Mouse (Mus musculus) hindbrain, embryonic 11.5 days (tissue): ENCODE results near the gene Ap1g1. TPM values are rescaled to one million over a fixed set of nuclear protein-coding genes. Genes with fewer than 3 reads are reported as not detected.

Experiments used
- ATAC-seq: fragments of 200-750 bp; cut with Nextera tagmentation; 2 replicates; pipeline ENCODE4 v1.8.0; 2017; ENCODE audit warnings: mild to moderate bottlenecking, moderate TSS enrichment, moderate library complexity; ENCODE audit not compliant: low FRiP score
- DNase-seq: peaks from one replicate; pipeline ENCODE4 v3.0.0-alpha.2; 2015; ENCODE audit warnings: low spot score
- H3K27ac ChIP-seq: fragments of 300-500 bp; sonication (generic); 2 replicates; pipeline ENCODE4 v1.5.1; 2014; ENCODE audit warnings: mild to moderate bottlenecking, low read depth, low read length
- H3K27me3 ChIP-seq: fragments of 300-500 bp; sonication (generic); 2 replicates; pipeline ENCODE4 v1.6.1; 2014; ENCODE audit warnings: mild to moderate bottlenecking, low read length, moderate library complexity, mixed read lengths; ENCODE audit not compliant: control insufficient read depth, insufficient read depth
- H3K36me3 ChIP-seq: fragments of 300-500 bp; sonication (generic); 2 replicates; pipeline ENCODE4 v1.6.1; 2014; ENCODE audit warnings: mild to moderate bottlenecking, low read length, moderate library complexity, mixed read lengths; ENCODE audit not compliant: control insufficient read depth, insufficient read depth
- H3K4me1 ChIP-seq: fragments of 300-500 bp; sonication (generic); replicated peaks from 2 replicates; pipeline ENCODE4 v1.6.1; 2014; ENCODE audit warnings: low read length, mixed read lengths; ENCODE audit not compliant: control insufficient read depth, insufficient read depth
- H3K4me2 ChIP-seq: fragments of 300-500 bp; sonication (generic); replicated peaks from 2 replicates; pipeline ENCODE4 v1.6.1; 2014; ENCODE audit warnings: mild to moderate bottlenecking, low read depth, low read length
- H3K4me3 ChIP-seq: fragments of 300-500 bp; sonication (generic); 2 replicates; pipeline ENCODE4 v1.5.1; 2014; ENCODE audit warnings: low read depth, low read length
- H3K9ac ChIP-seq: fragments of 300-500 bp; sonication (generic); 2 replicates; pipeline ENCODE4 v1.6.1; 2014; ENCODE audit warnings: low read depth, low read length
- H3K9me3 ChIP-seq: fragments of 300-500 bp; sonication (generic); 2 replicates; pipeline ENCODE4 v1.6.1; 2016; ENCODE audit warnings: low read length; ENCODE audit not compliant: control insufficient read depth
- WGBS: fragments of 180-500 bp; shearing (Covaris S2); extraction: QIAGEN DNeasy Blood & Tissue Kit; methylation state at CpG from one replicate; pipeline ENCODE4 v1.1.7; 2014; 5-methylcytosine and 5-hydroxymethylcytosine counted together
- polyA plus RNA-seq: library from polyadenylated mRNA; unstranded; fragments of >200 nt; fragmentation: Nextera tagmentation; extraction: Ambion mirVana; gene quantifications from 2 replicates; pipeline ENCODE4 v1.2.1, GENCODE M21; 2014

Gene Ap1g1
- polyA plus RNA-seq, 1 experiment from 2014 or later, result 33.8 TPM

GRCm38 (mm10) chr8:109800325-109800724 lies 22.0 kb downstream of the Ap1g1 start:
- H3K9me3 ChIP-seq, result no peaks in the 10 kb centered on the region
- ATAC-seq (no peak), DNase-seq (no peak)
- 92% methylated on average over 2 of the region's 2 CpGs for WGBS
- H3K36me3 ChIP-seq, result no peaks in the 10 kb centered on the region
- H3K4me3 ChIP-seq, result no peak overlapping the region
- no peak overlapping the region for H3K4me2 ChIP-seq
- no peaks in the 10 kb centered on the region for H3K27me3 ChIP-seq
- no peak overlapping the region for H3K9ac ChIP-seq
- no peak overlapping the region for H3K27ac ChIP-seq
- H3K4me1 ChIP-seq, result no peaks in the 10 kb centered on the region

GRCm38 (mm10) chr8:109803211-109803610 lies 24.9 kb downstream of the Ap1g1 start:
- Histone ChIP-seq H3K4me1 (no peaks in the 10 kb centered on the region), H3K4me3 (no peak overlapping the region), H3K4me2 (no peak overlapping the region), H3K27ac (no peak overlapping the region), H3K9me3 (no peaks in the 10 kb centered on the region), H3K27me3 (no peaks in the 10 kb centered on the region), H3K9ac (no peak overlapping the region), H3K36me3 (no peaks in the 10 kb centered on the region)
- DNase-seq, result no peak
- no peak for ATAC-seq
- WGBS, result 98% methylated on average over 3 of the region's 3 CpGs

- no peaks in the 10 kb centered on the region for H3K36me3 ChIP-seq
- no peak for DNase-seq
- H3K9ac ChIP-seq, result no peak overlapping the region
- H3K9me3 ChIP-seq, result no peaks in the 10 kb centered on the region
- no peaks in the 10 kb centered on the region for H3K4me1 ChIP-seq
- H3K4me2 ChIP-seq, result no peak overlapping the region
- no peak for ATAC-seq
- 97% methylated on average over 3 of the region's 3 CpGs for WGBS
- no peak overlapping the region for H3K27ac ChIP-seq
- H3K4me3 ChIP-seq, result no peak overlapping the region
- no peaks in the 10 kb centered on the region for H3K27me3 ChIP-seq
Observed at GRCm38 (mm10) chr8:109803801-109804200, 25.4 kb downstream of the Ap1g1 start.

GRCm38 (mm10) chr8:109806522-109806921 lies 28.2 kb downstream of the Ap1g1 start:
- Histone ChIP-seq H3K9me3 (no peaks in the 10 kb centered on the region), H3K27me3 (no peaks in the 10 kb centered on the region), H3K27ac (no peak overlapping the region), H3K4me3 (no peak overlapping the region), H3K4me2 (no peak overlapping the region), H3K36me3 (no peaks in the 10 kb centered on the region), H3K9ac (no peak overlapping the region), H3K4me1 (no peaks in the 10 kb centered on the region)
- no peak for ATAC-seq
- no peak for DNase-seq
- WGBS, result 94% methylated on average over 3 of the region's 3 CpGs

- DNase-seq, result no peak
Observed at GRCm38 (mm10) chr8:109807401-109808119, 29.2 kb downstream of the Ap1g1 start.

GRCm38 (mm10) chr8:109808120-109808447 lies 29.7 kb downstream of the Ap1g1 start:
- Histone ChIP-seq H3K4me1 (no peaks in the 10 kb centered on the region), H3K36me3 (no peaks in the 10 kb centered on the region), H3K9me3 (no peaks in the 10 kb centered on the region), H3K27me3 (no peaks in the 10 kb centered on the region), H3K27ac (no peak overlapping the region), H3K9ac (no peak overlapping the region), H3K4me3 (no peak overlapping the region), H3K4me2 (no peak overlapping the region)
- DNase-seq, result no peak
- no peak for ATAC-seq

More at GRCm38 (mm10) chr8:109807401-109808119, 29.2 kb downstream of the Ap1g1 start:
- H3K4me2 ChIP-seq, result no peak overlapping the region
- WGBS, result 82% methylated on average over 7 of the region's 7 CpGs
- H3K9me3 ChIP-seq, result no peaks in the 10 kb centered on the region
- ATAC-seq, result no peak
- H3K4me3 ChIP-seq, result no peak overlapping the region
- H3K27me3 ChIP-seq, result no peaks in the 10 kb centered on the region
- no peak overlapping the region for H3K9ac ChIP-seq
- no peaks in the 10 kb centered on the region for H3K4me1 ChIP-seq
- no peak overlapping the region for H3K27ac ChIP-seq
- H3K36me3 ChIP-seq, result no peaks in the 10 kb centered on the region

GRCm38 (mm10) chr8:109810434-109810833 lies 32.1 kb downstream of the Ap1g1 start:
- no peak overlapping the region for H3K9ac ChIP-seq
- no peak overlapping the region for H3K4me2 ChIP-seq
- H3K9me3 ChIP-seq, result no peaks in the 10 kb centered on the region
- DNase-seq, result no peak
- 86% methylated on average over 3 of the region's 3 CpGs for WGBS
- ATAC-seq, result no peak
- no peak overlapping the region for H3K4me3 ChIP-seq
- no peaks in the 10 kb centered on the region for H3K4me1 ChIP-seq
- no peaks in the 10 kb centered on the region for H3K36me3 ChIP-seq
- H3K27me3 ChIP-seq, result no peaks in the 10 kb centered on the region
- no peak overlapping the region for H3K27ac ChIP-seq

GRCm38 (mm10) chr8:109815268-109815667 lies 36.9 kb downstream of the Ap1g1 start:
- Histone ChIP-seq H3K9ac (no peak overlapping the region), H3K27ac (no peak overlapping the region), H3K36me3 (no peaks in the 10 kb centered on the region), H3K9me3 (no peaks in the 10 kb centered on the region), H3K4me2 (no peak overlapping the region), H3K27me3 (no peaks in the 10 kb centered on the region), H3K4me1 (no peaks in the 10 kb centered on the region), H3K4me3 (no peak overlapping the region)
- DNase-seq (no peak), ATAC-seq (no peak)
- WGBS, result 95% methylated on average over 2 of the region's 2 CpGs

- Histone ChIP-seq H3K27me3 (no peaks in the 10 kb centered on the region), H3K4me1 (no peaks in the 10 kb centered on the region), H3K9me3 (no peaks in the 10 kb centered on the region), H3K9ac (no peak overlapping the region), H3K27ac (no peak overlapping the region), H3K36me3 (no peaks in the 10 kb centered on the region), H3K4me2 (no peak overlapping the region), H3K4me3 (no peak overlapping the region)
- no peak for ATAC-seq
- DNase-seq, result no peak
- 71% methylated on average over 1 of the region's 1 CpGs for WGBS
Observed at GRCm38 (mm10) chr8:109817933-109818332, 39.6 kb downstream of the Ap1g1 start.
